In genomic region chr11:16767984-16768383, GRCm38 (mm10) we compare ENCODE assay signal across 16 mouse cellular contexts.
"Had no signal": no experiment of that assay in that cellular context is flagged by ENCODE, and none has a peak within 500 bp of the region (broad histone marks: within the 10 kb centered on the region; RNA-seq: fewer than 3 reads in every experiment).

No protein-coding gene starts in this region.

- H3K36me3 ChIP-seq: limb, embryonic 10.5 days; liver, embryonic 12.5 days; lung, embryonic 15.5 days; midbrain, embryonic 12.5 days; neural tube, embryonic 12.5 days had no signal

- H3K4me2 ChIP-seq: liver, embryonic 12.5 days; lung, embryonic 15.5 days; midbrain, embryonic 12.5 days; neural tube, embryonic 12.5 days had no signal

- H3K4me3 ChIP-seq: left cerebral cortex, adult 2 months; limb, embryonic 10.5 days; liver, embryonic 12.5 days; lung, embryonic 15.5 days; megakaryocyte, embryonic 14.5 days; midbrain, embryonic 12.5 days; neural tube, embryonic 12.5 days had no signal

- H3K27ac ChIP-seq: left cerebral cortex, adult 2 months; limb, embryonic 10.5 days; liver, embryonic 12.5 days; lung, embryonic 15.5 days; macrophage; midbrain, embryonic 12.5 days; neural tube, embryonic 12.5 days had no signal

- DNase-seq: kidney, adult 8-10 months; kidney, postnatal 25 days; lung, postnatal 14 days; retina, postnatal 1 day; right cerebral cortex, postnatal 4 days; spleen, adult 18-20 months; thymus, adult 18-20 months had no signal

- ATAC-seq: intestine, embryonic 16.5 days; liver, embryonic 12.5 days had no signal

- H3K27me3 ChIP-seq: liver, embryonic 12.5 days; lung, embryonic 15.5 days; midbrain, embryonic 12.5 days; neural tube, embryonic 12.5 days had no signal

- H3K9ac ChIP-seq: liver, embryonic 12.5 days; lung, embryonic 15.5 days; midbrain, embryonic 12.5 days; neural tube, embryonic 12.5 days had no signal

- H3K4me1 ChIP-seq: limb, embryonic 10.5 days; liver, embryonic 12.5 days; midbrain, embryonic 12.5 days; neural tube, embryonic 12.5 days had no signal

- H3K9me3 ChIP-seq: limb, embryonic 10.5 days; liver, embryonic 12.5 days; lung, embryonic 15.5 days; megakaryocyte, embryonic 14.5 days; midbrain, embryonic 12.5 days; neural tube, embryonic 12.5 days had no signal
